Mouse (Mus musculus): ENCODE data around the gene Gsto1.

DNA sequence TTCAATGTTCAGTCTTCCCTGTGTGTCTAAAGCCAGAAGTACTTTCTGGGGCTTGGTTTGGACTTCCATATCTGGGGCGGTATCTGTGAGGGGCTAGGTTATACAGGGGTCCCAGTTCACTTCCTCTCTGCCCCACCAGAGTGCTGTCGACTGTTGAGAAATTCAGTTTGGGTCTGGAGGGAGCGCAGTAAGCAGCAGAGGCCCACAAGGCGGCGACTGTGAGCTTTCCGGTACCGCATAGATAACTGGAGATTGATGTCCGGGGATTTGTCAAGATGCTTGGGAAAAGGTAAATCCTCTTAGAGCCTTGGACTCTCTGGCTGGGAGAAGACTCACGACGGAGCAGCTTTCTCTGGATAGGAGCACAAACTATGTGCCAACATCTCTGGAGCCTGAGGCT is 16.7 kb downstream of the Gsto1 start:
- no peak for TF ChIP-seq TAL1 (IDR thresholded peaks at IDR 0.05; ENCODE audit: low read length)
- TF ChIP-seq GATA1 (IDR thresholded peaks at IDR 0.05; ENCODE audit: low read length): no peak

Data from erythroblast, embryonic 14.5 days (primary cell).